Mouse (Mus musculus) kidney, postnatal 36 days (tissue): ENCODE measurements around the gene Ccdc47.
A peak's percentile ranks its signal among the peaks of the same experiment; 100 is the strongest.
"Not testable (repeated sequence)": the region's sequence is repeated elsewhere in the genome, so short reads cannot be mapped to it uniquely, and the experiment has no call there.

Experiments
- DNase-seq, 2 experiments: peaks; one replicate each; pipeline ENCODE4 v3.0.0; 2021 to 2022; ENCODE audit warnings: mixed read lengths in 2 of 2

Gene Ccdc47

GRCm38 (mm10) chr11:106215927-106216729 lies at the start of gene Ccdc47:
Ccdc47 (minus strand) TSS chr11:106216344.
- peak; percentile 95 to 99 for DNase-seq

GRCm38 (mm10) chr11:106265570-106265969 lies 49.4 kb upstream of the Ccdc47 start:
- DNase-seq = no peak

GRCm38 (mm10) chr11:106264988-106265387 lies 48.8 kb upstream of the Ccdc47 start:
- no peak for DNase-seq

GRCm38 (mm10) chr11:106263963-106264362 lies 47.8 kb upstream of the Ccdc47 start:
- no peak for DNase-seq

GRCm38 (mm10) chr11:106260826-106261450 lies 44.8 kb upstream of the Ccdc47 start:
- no peak for DNase-seq

GRCm38 (mm10) chr11:106256775-106257174 lies 40.6 kb upstream of the Ccdc47 start:
- DNase-seq = peak; percentile 51 to 70

- peak; percentile 99 to 100 for DNase-seq
Observed at GRCm38 (mm10) chr11:106255685-106256451, 39.7 kb upstream of the Ccdc47 start, which contains the start of the genes Ftsj3 and Psmc5. Ftsj3 (minus strand) TSS chr11:106256079. Psmc5 (plus strand) TSS chr11:106256154.

GRCm38 (mm10) chr11:106255174-106255573 lies 39.0 kb upstream of the Ccdc47 start:
- DNase-seq = no peak

GRCm38 (mm10) chr11:106254767-106255166 lies 38.6 kb upstream of the Ccdc47 start:
- DNase-seq = no peak

- DNase-seq = peak; percentile 58 to 68
Observed at GRCm38 (mm10) chr11:106249326-106249725, 33.2 kb upstream of the Ccdc47 start.

- DNase-seq = peak in 1 of 2 experiments; percentile 51
Observed at GRCm38 (mm10) chr11:106246834-106247233, 30.7 kb upstream of the Ccdc47 start.

GRCm38 (mm10) chr11:106233978-106234377 lies 17.8 kb upstream of the Ccdc47 start:
- DNase-seq = not testable (repeated sequence)

- no peak for DNase-seq
Observed at GRCm38 (mm10) chr11:106220603-106221002, 4.5 kb upstream of the Ccdc47 start.

GRCm38 (mm10) chr11:106216730-106217490 lies 766 bp upstream of the Ccdc47 start, which contains the start of gene Ddx42:
Ddx42 (plus strand) TSS chr11:106216926.
- peak; percentile 94 to 95 for DNase-seq

- DNase-seq = no peak
Observed at GRCm38 (mm10) chr11:106215450-106215859, 689 bp downstream of the Ccdc47 start.

- DNase-seq = no peak
Observed at GRCm38 (mm10) chr11:106214856-106215255, 1.3 kb downstream of the Ccdc47 start.

- no peak for DNase-seq
Observed at GRCm38 (mm10) chr11:106212771-106213170, 3.4 kb downstream of the Ccdc47 start.

- DNase-seq = no peak
Observed at GRCm38 (mm10) chr11:106202123-106202465, 14.1 kb downstream of the Ccdc47 start, which contains the start of gene Strada. Strada (minus strand) TSS chr11:106202168.

GRCm38 (mm10) chr11:106201337-106202122 lies 14.6 kb downstream of the Ccdc47 start:
- DNase-seq = no peak

GRCm38 (mm10) chr11:106200756-106201155 lies 15.4 kb downstream of the Ccdc47 start:
- DNase-seq = no peak

GRCm38 (mm10) chr11:106199997-106200396 lies 16.1 kb downstream of the Ccdc47 start:
- DNase-seq = not testable (repeated sequence)
